Mouse (Mus musculus): ENCODE results near the gene Fmc1.
A peak's percentile ranks its signal among the peaks of the same experiment; 100 is the strongest.
"Not testable (repeated sequence)": the region's sequence is repeated elsewhere in the genome, so short reads cannot be mapped to it uniquely, and the experiment has no call there.

Fmc1 gene

DNA sequence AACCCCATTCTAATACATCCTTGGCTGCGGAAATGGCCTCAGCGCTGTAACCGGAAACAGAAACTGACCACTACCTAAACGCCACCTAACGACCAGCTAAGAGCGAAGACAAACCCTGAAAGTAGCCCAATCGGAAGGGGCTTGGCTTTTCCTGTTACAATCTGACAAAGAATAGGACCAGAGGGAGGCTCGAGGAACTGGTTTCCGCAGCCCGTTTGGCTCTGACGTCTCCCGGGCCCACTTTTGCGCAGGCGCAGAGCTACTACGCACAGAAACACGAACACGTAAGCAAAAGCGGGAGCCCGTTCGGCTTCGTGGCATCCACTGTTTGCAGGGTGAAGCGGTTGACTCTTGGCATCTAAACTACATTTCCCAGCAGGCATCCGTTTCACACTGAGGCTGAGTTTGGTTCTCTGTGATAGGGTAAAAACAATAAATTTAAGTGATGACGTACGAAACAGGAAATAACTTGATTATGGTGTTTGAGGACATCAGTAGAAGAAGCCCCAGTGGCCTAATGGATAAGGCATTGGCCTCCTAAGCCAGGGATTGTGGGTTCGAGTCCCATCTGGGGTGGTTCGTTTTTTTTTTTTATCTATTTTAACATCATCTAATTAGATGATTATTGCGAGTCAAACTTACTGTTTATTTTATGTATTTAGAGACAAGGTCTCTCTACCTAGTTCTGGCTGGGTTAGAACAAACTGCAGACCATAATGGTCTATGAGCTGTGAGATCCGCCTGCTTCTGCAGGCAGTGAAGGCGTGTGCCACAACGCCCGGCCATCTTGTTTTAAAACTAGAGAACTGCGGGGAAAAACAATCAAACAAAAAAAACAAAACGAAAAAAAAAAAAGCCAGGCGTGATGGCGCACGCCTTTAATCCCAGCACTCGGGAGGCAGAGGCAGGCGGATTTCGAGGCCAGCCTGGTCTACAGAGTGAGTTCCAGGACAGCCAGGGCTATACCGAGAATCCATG lies at the start of gene Fmc1:
Gene Fmc1 (plus strand): TSS at position 75 of the 978 bp plus-strand sequence.
- Histone ChIP-seq H3K27me3 (ENCODE audit: control insufficient read depth, insufficient read depth, low read length, poor library complexity, severe bottlenecking) (no peaks in the 10 kb centered on the region), H3K36me3 (ENCODE audit: control insufficient read depth, insufficient read depth, low read length, poor library complexity, severe bottlenecking) (no peaks in the 10 kb centered on the region)
- DNase-seq (ENCODE audit: low read depth, low spot score) = peak; percentile 99

DNA sequence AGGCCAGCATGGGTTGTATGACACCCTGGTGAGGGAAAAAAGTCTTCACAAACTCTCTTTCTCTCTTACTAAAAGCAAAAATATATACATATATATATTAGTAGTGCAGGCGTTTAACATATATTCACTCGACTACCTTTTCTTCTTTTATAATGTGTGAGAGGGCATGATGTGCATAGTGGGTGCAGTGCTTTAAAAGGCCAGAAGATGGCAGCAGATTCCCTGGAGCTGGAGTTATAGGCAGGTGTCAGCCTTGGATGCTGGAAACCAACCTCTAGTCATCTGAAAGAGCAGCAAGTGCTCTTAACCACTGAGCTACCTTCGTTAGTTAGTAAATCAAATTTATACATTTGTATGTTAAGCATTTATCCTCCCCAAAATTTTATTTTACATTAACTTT lies 40.8 kb upstream of the Fmc1 start:
- Histone ChIP-seq H3K27me3 (ENCODE audit: control insufficient read depth, insufficient read depth, low read length, poor library complexity, severe bottlenecking) (no peaks in the 10 kb centered on the region), H3K36me3 (ENCODE audit: control insufficient read depth, insufficient read depth, low read length, poor library complexity, severe bottlenecking) (peaks cover 18% of the 10 kb centered on the region)
- peak; percentile 79 for DNase-seq (ENCODE audit: low read depth, low spot score)

DNA sequence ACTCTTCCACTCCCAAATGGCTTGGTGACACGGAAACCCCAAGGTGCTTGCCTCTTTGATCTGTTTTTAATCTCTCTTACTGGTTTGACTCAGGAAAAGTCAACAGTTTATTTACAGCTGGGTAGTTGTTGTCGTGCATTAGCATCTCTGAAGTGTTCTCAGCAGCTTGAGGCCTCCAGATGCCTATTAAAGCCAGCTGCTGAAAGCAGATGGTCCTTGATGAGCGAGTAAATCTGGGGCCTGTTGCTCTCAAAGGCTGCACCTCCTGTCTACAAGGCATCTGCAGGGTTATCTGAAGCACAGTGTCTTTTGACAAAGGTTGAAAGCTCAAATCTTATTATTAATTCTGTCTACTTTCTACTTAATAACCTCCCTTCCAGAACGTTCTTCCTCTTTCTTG lies 37.7 kb upstream of the Fmc1 start:
- no peaks in the 10 kb centered on the region for H3K27me3 ChIP-seq (ENCODE audit: control insufficient read depth, insufficient read depth, low read length, poor library complexity, severe bottlenecking)
- DNase-seq (ENCODE audit: low read depth, low spot score) = no peak
- peaks cover 9% of the 10 kb centered on the region for H3K36me3 ChIP-seq (ENCODE audit: control insufficient read depth, insufficient read depth, low read length, poor library complexity, severe bottlenecking)

DNA sequence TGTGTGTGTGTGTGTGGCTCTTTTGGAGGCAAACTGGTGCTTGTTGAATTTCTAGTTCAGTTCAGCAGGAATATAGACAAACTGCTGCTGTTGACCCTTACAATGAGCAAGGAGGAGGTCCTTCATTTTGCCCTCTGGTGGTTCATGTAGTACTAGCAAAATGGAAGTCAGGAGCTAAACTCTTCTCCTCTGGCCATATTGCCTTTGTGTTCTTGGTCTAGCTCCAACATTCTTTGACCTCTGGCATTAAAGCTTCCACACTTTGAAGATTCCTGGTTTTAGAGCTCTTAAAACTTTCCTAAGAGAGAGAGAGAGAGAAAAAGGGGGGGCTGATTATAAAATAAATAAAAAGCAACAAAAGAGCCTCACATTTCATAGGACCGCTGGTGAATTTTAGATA lies 21.2 kb upstream of the Fmc1 start:
- Histone ChIP-seq H3K36me3 (ENCODE audit: control insufficient read depth, insufficient read depth, low read length, poor library complexity, severe bottlenecking) (0 out of 2 replicates have a peak, but pooled peaks cover 3% of the 10 kb centered on the region), H3K27me3 (ENCODE audit: control insufficient read depth, insufficient read depth, low read length, poor library complexity, severe bottlenecking) (no peaks in the 10 kb centered on the region)
- no peak for DNase-seq (ENCODE audit: low read depth, low spot score)

DNA sequence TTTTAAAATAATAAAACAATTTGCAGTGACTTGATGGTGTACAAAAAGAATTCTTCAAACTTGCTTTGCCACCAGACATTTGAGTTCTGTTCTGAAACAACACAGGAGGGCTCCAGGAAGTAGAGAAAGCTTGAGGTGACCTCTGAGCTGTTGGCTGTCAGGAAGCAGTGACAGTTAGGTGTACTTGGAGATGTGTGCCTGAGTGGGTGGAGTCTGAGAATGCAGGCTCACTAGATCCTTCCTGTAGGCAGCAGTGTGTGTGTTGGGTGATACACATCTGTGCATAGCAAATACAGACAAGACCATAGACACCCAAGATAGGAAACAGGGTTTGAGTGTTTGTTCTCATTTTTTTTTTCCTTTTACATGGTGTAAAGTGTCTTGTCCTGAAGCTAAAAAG lies 20.5 kb upstream of the Fmc1 start:
- no peaks in the 10 kb centered on the region for H3K27me3 ChIP-seq (ENCODE audit: control insufficient read depth, insufficient read depth, low read length, poor library complexity, severe bottlenecking)
- no peak for DNase-seq (ENCODE audit: low read depth, low spot score)
- H3K36me3 ChIP-seq (ENCODE audit: control insufficient read depth, insufficient read depth, low read length, poor library complexity, severe bottlenecking) = 0 out of 2 replicates have a peak, but pooled peaks cover 5% of the 10 kb centered on the region

DNA sequence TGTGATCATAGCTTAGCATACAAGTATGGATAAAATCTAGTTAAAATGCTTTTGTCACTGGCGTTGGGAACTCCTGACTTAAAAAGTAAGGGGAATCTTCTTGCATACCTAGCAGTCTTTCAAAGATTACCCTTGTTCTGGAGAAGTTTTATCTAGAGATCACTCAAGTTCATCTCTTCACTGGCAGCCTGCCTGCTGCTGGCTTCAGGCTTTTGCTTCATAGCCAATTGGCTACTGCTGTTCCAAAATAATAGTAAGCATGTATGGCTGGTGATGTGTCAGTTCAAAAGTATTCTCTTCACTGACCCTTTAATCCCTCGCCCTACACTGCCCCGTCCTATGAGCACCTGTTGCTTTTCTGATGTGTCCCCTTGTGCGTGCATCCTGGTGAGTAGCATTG lies 18.1 kb upstream of the Fmc1 start:
- DNase-seq (ENCODE audit: low read depth, low spot score) = no peak
- 0 out of 2 replicates have a peak, but pooled peaks cover 5% of the 10 kb centered on the region for H3K36me3 ChIP-seq (ENCODE audit: control insufficient read depth, insufficient read depth, low read length, poor library complexity, severe bottlenecking)
- H3K27me3 ChIP-seq (ENCODE audit: control insufficient read depth, insufficient read depth, low read length, poor library complexity, severe bottlenecking) = no peaks in the 10 kb centered on the region

DNA sequence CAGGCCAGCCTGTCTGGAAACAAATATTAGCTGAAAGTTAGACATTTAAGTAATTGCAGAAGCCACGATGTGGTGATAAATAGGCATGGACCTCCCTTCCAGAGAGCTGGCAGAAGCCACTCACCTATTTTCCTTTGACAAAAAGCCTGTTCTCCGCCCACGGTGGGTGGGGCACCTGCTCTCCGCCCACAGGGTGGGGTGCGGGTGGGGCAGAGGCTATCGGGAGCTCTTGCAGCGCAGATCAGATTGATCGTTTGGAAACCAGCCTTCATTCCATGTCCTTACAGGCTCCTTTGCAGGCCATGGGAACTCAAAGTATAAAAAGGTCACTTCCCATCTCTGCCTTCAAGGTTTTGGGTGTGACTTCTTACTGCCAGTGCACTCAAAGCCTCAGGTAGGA lies 9.5 kb upstream of the Fmc1 start:
- no peak for DNase-seq (ENCODE audit: low read depth, low spot score)
- H3K27me3 ChIP-seq (ENCODE audit: control insufficient read depth, insufficient read depth, low read length, poor library complexity, severe bottlenecking) = no peaks in the 10 kb centered on the region
- H3K36me3 ChIP-seq (ENCODE audit: control insufficient read depth, insufficient read depth, low read length, poor library complexity, severe bottlenecking) = 0 out of 2 replicates have a peak, but pooled peaks cover 2% of the 10 kb centered on the region

DNA sequence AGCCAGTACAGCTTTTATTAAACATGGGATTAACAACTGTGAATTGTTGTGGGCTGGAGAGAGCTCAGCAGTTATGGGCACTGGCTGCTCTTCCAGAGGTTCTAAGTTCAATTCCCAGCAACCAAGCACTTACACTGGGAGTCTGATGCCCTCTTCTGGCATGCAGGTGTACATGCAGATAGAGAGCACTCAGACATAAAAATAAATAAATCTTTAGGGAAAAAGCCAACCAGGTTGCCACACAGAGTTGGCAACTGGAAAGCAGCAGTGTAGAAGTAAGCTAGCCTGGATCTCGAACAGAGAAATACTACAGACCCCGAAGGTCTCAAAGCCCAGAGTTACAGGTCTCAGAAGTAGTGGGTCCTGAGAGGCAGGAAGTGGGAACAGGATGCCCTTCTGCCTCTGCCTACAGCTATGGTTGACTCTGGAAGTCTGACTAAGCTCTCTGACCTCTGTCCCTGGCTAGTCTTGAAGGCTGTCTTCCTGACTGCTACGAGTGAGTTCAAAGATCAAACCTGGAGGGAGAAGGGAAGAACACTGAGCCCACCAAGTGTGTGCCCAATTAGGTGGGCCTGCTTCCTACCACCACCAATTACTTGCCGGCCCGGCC lies 2.0 kb upstream of the Fmc1 start:
- peak; percentile 58 for DNase-seq (ENCODE audit: low read depth, low spot score)
- Histone ChIP-seq H3K36me3 (ENCODE audit: control insufficient read depth, insufficient read depth, low read length, poor library complexity, severe bottlenecking) (no peaks in the 10 kb centered on the region), H3K27me3 (ENCODE audit: control insufficient read depth, insufficient read depth, low read length, poor library complexity, severe bottlenecking) (no peaks in the 10 kb centered on the region)

DNA sequence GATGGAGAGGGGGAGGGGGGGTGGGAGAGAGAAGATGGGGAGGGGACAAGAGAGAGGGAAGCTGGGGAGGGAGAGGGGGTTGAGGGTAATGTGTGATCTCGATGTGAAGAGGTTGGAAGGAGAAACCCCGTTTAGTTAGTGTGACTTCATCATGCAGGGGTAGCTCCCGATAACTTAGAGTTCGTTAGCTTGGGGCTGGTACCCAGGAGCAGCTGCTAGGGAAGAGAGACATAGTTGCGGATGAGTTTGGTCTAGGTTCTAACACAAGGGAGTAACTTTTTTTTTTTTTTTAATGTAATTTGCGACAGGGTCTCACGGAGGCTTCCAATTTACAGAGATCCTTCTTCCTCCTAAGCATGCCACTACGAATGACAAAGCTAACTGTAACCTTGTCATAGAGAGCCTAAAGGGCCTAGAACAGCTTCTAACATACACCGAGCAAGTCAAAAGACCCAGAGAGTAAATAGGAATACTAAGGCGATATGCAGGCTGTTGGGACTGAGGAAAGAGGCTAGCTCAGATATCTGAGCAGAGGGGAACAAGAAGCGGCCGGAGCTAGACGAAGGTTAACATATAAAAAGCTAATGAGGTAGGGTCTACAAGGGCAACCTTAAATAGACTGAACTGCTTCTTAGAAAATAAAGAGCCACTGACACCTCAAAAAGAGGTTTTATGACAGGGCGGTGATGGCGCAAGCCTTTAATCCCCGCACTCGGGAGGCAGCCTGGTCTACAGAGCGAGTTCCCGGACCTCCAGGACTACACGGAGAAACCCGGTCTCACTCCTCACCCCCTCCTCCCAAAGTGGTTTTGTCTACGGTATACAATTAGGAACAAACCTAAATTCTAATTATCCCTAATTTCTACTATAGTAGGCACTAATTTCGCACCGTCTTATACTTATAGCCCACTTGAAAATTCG lies 542 bp upstream of the Fmc1 start:
- DNase-seq (ENCODE audit: low read depth, low spot score) = peak; percentile 31
- H3K36me3 ChIP-seq (ENCODE audit: control insufficient read depth, insufficient read depth, low read length, poor library complexity, severe bottlenecking) = no peaks in the 10 kb centered on the region
- no peaks in the 10 kb centered on the region for H3K27me3 ChIP-seq (ENCODE audit: control insufficient read depth, insufficient read depth, low read length, poor library complexity, severe bottlenecking)

DNA sequence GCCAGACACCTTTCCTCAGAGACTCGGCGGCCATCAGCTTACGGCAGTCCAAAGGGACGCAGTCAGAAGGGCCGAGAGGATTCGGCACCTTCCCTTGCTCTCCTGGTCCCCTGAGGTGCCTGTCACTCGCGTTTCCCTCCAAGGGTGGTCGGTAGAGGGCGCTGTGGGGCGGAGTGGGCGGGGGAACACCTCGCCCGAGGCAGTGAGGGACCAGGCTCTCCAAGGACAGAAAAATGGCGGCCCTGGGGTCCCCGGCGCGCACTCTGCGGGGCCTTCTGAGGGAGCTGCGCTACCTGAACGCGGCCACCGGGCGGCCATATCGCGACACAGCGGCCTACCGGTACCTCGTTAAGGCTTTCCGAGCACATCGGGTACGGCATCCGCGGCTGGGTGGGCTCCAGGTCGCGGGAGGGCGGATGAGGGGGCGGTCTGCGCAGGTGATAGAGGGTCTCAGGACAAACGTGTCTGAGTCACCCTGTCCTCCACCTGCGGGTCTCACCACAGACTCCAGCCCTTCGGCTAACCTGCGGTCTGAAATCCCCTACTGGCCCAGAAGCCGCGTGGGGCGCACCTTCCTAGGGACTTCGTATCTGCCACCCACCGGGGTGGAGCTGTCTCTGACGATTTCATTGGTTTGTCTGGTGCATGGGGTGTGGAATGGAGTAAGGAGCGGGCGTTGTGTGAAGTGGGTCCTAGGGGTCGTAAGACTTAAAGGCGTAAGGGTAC lies 1.5 kb downstream of the Fmc1 start:
- Histone ChIP-seq H3K36me3 (ENCODE audit: control insufficient read depth, insufficient read depth, low read length, poor library complexity, severe bottlenecking) (no peaks in the 10 kb centered on the region), H3K27me3 (ENCODE audit: control insufficient read depth, insufficient read depth, low read length, poor library complexity, severe bottlenecking) (no peaks in the 10 kb centered on the region)
- DNase-seq (ENCODE audit: low read depth, low spot score) = peak; percentile 97

DNA sequence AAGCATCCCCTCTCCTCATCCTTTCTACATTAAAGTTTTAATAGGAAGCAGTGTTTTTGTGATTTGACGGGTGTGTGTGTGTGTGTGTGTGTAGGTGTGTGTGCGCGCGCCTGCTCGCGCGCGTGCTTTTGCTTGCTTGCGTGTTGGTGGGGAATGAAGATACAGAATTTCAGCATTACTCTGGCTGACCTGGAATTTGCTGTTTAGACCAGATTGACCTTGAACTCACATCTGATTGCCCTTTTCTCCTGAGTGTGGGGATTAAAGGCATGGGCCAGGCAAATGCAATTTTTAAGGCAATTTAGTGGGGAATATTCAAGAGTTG lies 2.0 kb downstream of the Fmc1 start:
- no peak for DNase-seq (ENCODE audit: low read depth, low spot score)
- Histone ChIP-seq H3K27me3 (ENCODE audit: control insufficient read depth, insufficient read depth, low read length, poor library complexity, severe bottlenecking) (no peaks in the 10 kb centered on the region), H3K36me3 (ENCODE audit: control insufficient read depth, insufficient read depth, low read length, poor library complexity, severe bottlenecking) (no peaks in the 10 kb centered on the region)

DNA sequence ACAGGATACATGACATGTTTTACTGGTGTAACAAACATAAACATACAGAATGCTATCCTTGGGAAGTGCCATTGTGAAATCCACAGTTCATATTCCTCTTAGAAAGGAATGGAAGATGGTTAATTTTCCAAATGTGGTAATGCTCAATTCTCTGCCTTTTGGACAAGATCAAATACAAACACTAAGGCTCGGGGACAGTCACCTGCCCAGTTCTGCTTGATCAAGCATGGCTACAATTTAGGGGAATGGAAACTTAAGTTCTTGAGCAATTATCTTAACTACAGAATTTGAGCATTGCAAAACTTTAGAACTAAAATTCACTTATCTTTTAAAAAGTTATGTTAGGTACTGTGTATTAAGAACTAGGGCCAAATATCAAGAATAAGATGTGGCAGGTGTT lies 2.5 kb downstream of the Fmc1 start:
- DNase-seq (ENCODE audit: low read depth, low spot score) = peak; percentile 56
- no peaks in the 10 kb centered on the region for H3K27me3 ChIP-seq (ENCODE audit: control insufficient read depth, insufficient read depth, low read length, poor library complexity, severe bottlenecking)
- H3K36me3 ChIP-seq (ENCODE audit: control insufficient read depth, insufficient read depth, low read length, poor library complexity, severe bottlenecking) = no peaks in the 10 kb centered on the region

DNA sequence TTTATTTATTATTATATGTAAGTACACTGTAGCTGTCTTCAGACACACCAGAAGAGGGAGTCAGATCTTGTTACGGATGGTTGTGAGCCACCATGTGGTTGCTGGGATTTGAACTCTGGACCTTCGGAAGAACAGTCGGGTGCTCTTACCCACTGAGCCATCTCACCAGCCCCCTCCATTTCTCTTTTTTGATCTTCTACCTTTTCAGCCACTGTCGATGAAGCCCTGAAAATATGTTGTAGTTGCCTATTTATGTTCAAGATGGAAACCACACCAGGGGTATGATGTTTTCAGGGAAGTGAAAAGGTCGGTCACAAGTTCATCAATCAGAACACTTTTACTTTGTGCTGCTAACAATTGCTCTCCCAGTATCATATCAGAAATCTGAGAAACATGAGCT lies 10.8 kb downstream of the Fmc1 start:
- not testable (repeated sequence) for H3K27me3 ChIP-seq (ENCODE audit: control insufficient read depth, insufficient read depth, low read length, poor library complexity, severe bottlenecking); H3K36me3 ChIP-seq (ENCODE audit: control insufficient read depth, insufficient read depth, low read length, poor library complexity, severe bottlenecking); DNase-seq (ENCODE audit: low read depth, low spot score)

DNA sequence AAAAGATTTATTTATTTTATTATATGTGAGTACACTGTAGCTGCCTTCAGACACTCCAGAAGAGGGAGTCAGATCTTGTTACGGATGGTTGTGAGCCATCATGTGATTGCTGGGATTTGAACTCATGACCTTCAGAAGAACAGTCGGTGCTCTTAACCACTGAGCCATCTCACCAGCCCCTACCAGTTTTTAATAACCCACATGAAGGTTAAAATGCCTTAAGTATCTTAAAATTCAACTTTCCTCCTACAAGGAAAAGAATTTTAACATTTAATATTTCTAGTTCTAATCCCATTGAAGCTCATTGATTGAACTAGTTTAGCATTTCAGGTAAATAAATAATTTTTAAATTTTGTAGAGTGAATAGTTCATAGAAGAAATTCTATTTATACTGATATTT lies 13.7 kb downstream of the Fmc1 start:
- not testable (repeated sequence) for H3K36me3 ChIP-seq (ENCODE audit: control insufficient read depth, insufficient read depth, low read length, poor library complexity, severe bottlenecking); DNase-seq (ENCODE audit: low read depth, low spot score); H3K27me3 ChIP-seq (ENCODE audit: control insufficient read depth, insufficient read depth, low read length, poor library complexity, severe bottlenecking)

Data from splenic B cell, adult 2 months (primary cell).